Mouse (Mus musculus): ENCODE measurements at regions not wholly inside any gene's neighbourhood (a gene's known extent, or its start where the extent isn't known, plus 50 kb on each side); places are given as distances from the start of the nearest gene placed in this dataset.
A peak's percentile ranks its signal among the peaks of the same experiment; 100 is the strongest.

GRCm38 (mm10) chrX:61119499-61119898 lies 65.9 kb downstream of the Cdr1 start:
- DNase-seq (ENCODE audit: low spot score in 2 of 2): peak; percentile 18 to 28

GRCm38 (mm10) chrX:61117368-61117767 lies 68.0 kb downstream of the Cdr1 start:
- no peak for DNase-seq (ENCODE audit: low spot score in 2 of 2)

DNA sequence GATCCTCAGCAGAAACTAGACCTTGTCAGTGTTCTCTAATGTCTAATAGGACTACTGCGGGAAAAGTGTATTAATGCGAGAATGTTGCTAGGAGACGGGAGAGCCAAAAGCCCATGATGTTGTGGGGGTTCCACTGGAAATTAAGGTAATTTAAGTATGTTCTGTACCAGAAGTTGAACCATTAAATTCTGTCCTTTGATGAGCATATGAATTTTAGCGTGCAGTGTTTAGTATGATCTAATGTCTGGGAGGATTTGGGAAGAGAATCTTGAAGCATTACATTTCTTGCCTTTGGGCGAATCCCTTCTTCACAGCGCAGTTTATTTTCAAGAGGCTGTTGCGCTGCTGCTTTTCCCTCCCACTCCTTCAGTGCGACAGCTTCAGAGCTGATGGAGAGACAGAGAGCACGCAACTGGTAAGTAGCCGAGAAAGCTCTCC lies 69.3 kb downstream of the Cdr1 start:
- peak; percentile 9 to 20 for DNase-seq (ENCODE audit: low spot score in 2 of 2)
